Mouse (Mus musculus): ENCODE data around the gene Lrrc25.

Gene Lrrc25

DNA sequence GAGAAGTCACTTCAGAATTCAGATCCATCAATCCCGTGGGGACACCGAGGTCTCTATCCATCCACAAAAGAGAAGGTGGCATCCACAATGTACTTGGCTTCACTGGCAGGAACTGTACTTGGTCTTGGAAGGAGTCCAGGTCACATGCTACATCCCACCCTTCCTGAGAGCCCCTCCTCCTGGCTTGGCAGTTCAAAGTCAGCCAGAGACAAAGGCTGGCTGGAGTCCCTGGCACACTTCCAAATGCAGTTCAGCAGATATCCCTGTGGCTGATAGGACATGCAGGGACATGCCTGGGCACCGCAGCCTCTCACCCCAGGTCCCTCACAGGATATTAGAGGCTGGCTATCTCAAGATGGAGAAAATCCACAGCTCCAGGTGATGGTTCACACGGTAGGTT, 33.4 kb downstream of the Lrrc25 start:
- DNase-seq, result peak; percentile 61

DNA sequence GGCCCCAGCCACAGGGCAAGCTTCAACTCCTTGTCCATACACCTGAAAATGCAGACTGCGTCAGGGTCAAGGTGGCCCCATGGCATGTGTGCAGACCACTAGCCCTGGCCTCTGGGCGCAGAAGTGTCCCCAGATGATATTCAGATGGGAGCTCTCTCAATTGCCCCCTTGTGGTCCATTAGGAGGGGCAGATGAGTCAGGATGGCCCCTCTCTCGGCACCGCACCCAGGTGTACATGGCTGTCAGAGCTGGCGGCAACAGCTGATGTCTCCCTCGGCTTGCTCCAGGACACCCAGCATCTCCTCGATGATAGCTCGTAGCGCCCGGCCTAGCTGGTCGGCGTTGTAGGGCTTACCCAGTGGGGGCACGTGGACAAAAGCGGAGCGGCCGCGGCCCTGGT, 34.4 kb downstream of the Lrrc25 start:
- no peak for DNase-seq

DNA sequence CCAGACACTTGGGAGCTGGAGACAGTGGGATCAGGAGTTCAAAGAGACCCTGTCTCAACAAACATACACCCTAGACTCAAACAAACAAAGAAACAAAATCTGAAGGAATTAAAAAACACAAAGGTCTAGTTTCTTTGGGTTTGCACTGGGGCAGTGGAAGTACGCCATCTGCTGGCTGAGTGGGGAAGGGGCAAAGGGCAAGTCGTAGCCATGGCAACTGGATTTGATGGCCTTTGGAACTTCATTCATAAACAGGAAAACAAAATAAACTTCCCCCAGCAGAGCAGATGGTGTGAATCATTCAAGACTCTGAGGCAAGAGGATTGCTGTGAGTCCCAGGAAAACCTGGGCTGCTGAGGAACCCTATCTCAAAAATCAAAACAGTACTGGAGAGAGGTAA, 37.3 kb downstream of the Lrrc25 start:
- no peak for DNase-seq

DNA sequence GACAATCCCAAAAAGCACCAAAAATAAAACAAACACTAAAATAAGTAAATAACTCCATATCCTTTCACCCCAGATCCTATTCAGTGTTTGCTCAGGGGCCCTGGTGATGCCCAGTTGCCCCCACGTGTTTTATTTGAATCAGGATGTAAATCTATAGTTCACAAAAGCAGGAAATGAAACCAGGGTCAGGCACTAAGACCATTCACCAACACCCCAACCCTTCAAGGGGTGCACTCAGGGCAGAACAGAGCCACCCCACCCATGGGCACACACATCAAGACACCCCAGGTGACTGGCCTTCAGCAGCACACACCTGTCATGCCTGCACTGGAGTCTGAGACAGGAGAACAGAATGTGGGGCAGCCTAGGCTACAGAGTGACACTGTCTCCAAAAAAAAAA, 38.2 kb downstream of the Lrrc25 start:
- DNase-seq, result no peak

DNA sequence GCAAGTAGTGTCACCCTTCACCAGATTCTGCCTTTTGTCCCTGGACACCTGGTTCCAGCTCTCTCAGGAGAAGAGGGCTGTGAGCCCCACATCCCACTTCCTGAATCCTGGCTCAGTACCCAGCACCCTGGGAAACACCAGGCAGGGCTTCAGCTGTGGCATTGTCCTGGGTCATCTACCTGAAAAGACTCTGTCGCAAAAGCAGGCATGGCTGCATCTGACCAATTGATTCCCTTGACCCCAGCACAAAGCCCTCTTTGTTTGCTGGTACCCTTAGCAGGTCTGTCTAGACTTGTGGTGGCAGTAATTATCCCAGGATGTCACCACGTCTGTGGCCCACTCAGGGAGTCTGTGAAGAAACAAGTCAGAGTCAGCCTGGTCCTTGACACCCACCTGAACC, 39.5 kb downstream of the Lrrc25 start:
- DNase-seq, result no peak

DNA sequence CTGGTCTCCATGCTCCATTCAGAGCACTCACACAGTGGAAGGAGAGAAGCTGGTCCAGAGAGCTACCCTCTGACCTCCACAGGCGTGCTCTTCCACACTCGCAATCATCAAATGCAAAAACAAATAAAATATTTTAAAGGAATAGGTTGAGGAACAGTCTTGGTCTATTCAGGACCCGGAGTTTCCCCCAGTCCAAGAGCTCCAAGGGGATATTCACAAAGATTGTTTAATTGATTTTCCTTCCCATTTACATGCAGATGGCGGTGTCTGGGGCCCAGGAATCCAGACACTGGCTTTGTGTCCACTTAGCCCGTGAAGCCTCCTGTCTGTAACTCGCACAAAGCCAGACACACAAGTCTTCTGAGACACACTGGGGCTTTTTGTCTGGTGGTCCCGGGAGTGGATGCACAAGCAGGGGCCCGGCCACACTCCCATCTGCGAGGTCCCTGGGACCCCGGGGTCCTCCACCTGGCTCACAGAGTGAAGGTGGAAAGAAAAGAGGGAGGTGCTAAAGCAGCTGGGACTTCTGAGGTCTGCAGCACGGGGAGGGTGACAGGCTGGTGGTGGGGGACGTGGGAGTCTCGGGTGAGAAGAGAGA, 40.3 kb downstream of the Lrrc25 start:
- no peak for DNase-seq

DNA sequence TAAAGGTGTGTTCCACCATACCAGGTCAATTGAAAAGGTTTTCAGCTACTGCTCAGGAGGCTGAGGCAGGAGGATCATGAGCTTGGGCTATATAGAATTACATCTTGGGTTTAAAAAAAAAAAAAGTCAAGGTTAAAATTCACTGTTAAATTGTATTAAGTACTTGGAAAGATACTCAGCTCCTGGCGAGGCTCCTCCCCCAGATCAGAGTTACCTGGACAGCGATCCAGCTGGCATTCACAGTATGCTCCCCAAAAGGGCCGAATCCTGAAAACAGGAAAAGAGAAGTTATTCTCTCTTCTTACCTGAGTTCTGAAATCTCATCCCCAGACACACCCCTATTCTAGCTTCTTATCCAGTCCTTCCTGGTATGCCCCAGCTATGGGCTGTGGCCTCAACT, 41.3 kb downstream of the Lrrc25 start:
- DNase-seq, result no peak

DNA sequence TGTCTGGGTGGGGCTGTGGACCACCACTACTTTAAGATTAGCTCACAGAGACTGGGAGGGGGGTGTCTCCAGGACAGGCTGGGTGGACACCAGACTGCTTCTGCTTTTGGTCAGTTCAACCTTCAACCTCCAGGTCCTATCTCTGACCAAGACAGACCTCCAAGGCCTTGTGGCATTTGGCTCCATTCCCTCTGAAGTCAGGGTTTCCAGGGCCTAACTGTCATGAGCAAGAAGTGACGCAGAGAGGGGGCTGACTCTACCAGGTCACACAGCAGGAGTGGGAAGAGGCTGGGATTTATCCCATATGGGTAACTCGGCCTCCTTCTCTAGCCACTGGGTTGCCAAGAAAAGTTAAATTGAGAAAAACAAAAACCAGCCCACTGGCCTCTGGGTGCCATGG, 41.8 kb downstream of the Lrrc25 start:
- no peak for DNase-seq

DNA sequence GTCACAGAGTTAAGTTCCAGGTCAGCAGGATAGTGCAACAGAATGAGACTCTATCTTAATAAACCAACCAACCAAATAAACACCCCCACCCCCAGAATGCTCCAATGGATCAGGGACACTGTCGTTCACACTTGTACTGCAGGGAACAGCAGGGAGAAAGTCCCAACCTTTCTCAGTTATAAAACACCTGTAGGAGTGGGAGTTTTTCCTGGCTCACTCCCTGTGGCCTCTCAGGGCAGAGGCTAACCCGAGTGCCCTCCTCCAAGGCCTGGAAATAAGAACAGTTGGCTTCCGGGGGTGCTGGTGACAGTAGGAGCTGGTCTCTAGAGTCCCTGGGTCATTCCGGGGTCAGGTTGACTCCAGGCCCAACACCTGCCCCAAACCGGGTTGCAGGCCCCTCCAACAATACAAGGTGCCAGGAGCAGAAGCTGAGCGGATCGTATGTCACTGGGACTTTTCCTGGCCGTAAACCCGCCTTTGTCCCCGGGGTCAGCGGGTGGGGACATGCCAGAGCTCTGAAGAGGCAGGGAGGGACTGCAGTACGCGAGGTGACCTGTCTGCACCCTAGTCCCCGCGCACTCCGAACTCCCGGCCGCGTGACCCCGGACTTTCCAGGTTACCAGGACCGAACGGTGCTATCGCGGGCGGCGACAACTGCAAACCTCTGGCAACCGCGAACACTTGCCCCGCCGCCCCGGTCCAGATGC, 43.1 kb downstream of the Lrrc25 start:
- no peak for DNase-seq

DNA sequence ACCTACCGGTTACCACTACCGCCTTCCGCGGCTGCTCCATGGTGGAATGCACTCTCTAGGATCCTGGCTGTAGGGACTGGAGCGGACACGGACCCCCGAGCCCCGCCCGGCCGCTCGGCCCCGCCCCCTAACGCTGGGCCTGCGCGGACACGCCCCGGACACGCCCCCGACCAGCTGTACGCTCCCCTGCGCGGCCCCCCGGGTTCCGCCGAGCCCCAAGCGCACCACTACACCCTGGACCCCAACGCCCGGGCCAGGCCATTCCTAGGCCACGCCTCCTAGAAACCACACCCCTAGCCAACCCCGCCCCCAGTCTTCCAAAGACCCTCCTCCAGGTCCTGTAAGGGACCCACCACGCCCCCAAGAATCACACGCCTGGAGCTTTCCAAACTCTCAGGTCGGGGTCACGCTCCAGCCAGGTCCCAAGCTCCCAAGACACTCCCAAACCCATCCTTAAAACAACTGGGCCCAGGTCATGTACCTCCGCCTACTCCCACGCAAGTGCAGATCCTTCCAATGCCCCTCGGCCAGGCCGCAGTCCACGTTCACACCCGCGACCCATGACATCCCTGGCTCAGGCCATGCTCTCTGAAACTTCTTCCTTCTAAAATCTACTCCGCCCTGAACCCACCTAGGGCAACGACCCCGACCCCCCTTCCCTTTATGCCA, 43.8 kb downstream of the Lrrc25 start:
- peak; percentile 85 for DNase-seq

DNA sequence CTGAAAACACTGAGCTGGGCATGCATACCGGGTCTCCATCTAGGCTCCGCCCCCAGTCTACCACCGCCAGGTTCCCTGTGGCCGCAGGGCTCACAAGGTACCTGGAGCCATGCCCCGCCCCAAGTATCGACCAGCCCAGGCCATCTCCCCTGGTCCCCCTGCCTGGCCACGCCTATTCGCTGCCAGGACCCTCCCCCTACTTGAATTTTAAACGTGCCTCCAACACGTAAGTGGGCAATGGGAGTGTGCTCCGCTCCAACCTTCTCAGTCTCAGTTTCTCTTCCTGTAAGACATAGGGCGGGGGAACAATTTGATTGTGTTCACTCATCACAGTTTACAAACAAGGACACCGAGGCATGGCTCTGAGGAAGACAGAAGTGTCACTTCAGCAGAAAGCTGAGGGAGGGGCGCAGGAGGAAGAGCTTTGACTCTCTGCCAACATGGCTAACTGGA, 44.3 kb downstream of the Lrrc25 start, which contains the start of gene Pgpep1:
Gene Pgpep1, minus strand, starts transcription at position 116 of the 453 bp plus-strand sequence.
- no peak for DNase-seq

DNA sequence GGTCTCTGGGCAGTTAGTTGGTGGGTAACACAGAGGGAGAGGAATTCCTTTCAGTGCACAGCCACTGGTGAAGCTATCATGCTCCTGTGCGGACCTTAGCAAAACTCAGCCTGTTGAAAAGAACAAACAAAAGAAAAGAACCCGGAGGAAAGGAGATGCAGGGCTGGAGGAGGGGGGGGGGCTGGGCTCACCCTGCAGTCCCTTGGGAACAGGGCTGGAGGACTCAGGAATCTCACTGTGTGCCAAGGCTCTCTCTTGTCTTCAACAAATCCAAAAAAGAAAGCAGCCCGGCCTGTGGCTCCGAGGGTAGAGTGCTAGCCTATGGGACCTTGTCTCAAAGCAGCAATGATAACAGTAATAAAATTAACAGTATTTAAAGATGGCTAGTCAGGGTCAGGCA, 47.7 kb downstream of the Lrrc25 start:
- no peak for DNase-seq

DNA sequence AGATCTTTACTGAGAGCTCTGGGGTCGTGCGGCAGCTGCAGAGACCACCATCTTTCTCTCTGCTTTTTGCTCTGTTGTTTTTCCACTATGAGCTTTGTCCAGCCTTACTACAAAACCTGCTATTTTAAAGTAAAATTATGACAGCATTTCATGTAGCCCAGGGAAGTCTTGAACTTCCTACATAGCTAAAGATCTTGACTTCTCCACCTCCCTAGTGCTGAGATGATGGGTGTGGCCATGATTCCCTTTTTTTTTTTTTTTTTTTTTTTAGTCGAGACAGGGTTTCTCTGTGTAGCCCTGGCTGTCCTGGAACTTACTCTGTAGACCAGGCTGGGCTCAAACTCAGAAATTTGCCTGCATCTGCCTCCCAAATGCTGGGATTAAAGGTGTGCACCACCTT, 48.7 kb downstream of the Lrrc25 start:
- no peak for DNase-seq

DNA sequence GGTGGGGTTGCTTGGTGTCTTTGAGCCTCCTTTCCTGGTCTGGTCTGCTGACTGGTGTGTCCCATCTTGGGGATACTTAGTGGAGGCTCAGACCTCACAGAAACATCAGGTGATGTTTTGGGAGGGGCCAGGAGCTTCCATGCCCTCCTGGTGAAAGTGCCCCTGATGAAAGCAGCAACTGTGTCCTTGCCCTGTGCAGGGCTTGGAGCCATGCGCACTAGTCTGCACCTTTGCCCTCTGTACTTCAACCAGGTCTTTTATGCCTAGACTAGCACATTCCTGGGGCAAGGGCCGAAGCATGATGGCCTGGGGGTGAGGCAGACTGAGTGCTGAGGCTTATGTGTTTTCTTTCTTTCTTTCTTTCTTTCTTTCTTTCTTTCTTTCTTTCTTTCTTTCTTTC, 49.6 kb downstream of the Lrrc25 start:
- no peak for DNase-seq

DNA sequence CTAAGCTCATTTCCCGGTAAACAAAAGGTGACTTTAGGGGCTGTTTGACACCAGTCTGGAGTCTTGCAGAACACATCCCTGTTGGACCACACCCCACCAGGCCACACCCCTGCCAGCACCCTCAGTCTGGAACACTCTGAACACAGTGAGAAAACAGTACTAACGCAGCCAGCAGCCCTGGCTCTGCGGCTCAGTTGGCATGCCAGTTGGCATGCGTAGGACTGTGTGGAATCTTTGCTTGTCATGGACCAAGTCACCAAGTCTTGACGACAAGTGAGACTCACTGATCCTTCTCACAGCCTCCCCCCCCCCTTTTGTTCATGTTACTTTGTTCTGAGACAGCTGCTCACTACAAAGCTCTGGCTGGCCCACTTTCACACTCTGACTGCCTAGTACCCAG, 51.1 kb downstream of the Lrrc25 start:
- peak; percentile 77 for DNase-seq

Measured in layer of hippocampus, adult 9-11 months (tissue).